Mouse (Mus musculus): Measurements from ENCODE around the gene Uggt1. TPM values are rescaled to one million over a fixed set of nuclear protein-coding genes. Genes with fewer than 3 reads are reported as not detected.

Gene Uggt1
- polyA plus RNA-seq, 1 experiment from 2014 or later: 53.1 TPM

- H3K9me3 ChIP-seq: no peaks in the 10 kb centered on the region
- WGBS: 89% methylated on average over 7 of the region's 7 CpGs
- no peaks in the 10 kb centered on the region for H3K4me1 ChIP-seq
- no peak overlapping the region for H3K9ac ChIP-seq
- no peak overlapping the region for H3K4me3 ChIP-seq
- H3K27me3 ChIP-seq (replicated peaks): no peaks in the 10 kb centered on the region
- no peak for ATAC-seq (ENCODE audit: low FRiP score, low read depth)
- H3K4me2 ChIP-seq (replicated peaks): no peak overlapping the region
- H3K27ac ChIP-seq: no peak overlapping the region
- peaks cover 42% of the 10 kb centered on the region for H3K36me3 ChIP-seq
These were observed 13.4 kb downstream of the Uggt1 start for GRCm38 (mm10) chr1:36230919-36231705.

- Histone ChIP-seq H3K4me3 (no peak overlapping the region), H3K4me1 (no peaks in the 10 kb centered on the region), H3K4me2 (replicated peaks) (no peak overlapping the region), H3K36me3 (peaks cover 46% of the 10 kb centered on the region), H3K9me3 (no peaks in the 10 kb centered on the region), H3K9ac (no peak overlapping the region), H3K27ac (no peak overlapping the region), H3K27me3 (replicated peaks) (no peaks in the 10 kb centered on the region)
- 95% methylated on average over 9 of the region's 9 CpGs for WGBS
- ATAC-seq (ENCODE audit: low FRiP score, low read depth): no peak
These were observed 16.1 kb downstream of the Uggt1 start for GRCm38 (mm10) chr1:36228461-36228860.

DNA sequence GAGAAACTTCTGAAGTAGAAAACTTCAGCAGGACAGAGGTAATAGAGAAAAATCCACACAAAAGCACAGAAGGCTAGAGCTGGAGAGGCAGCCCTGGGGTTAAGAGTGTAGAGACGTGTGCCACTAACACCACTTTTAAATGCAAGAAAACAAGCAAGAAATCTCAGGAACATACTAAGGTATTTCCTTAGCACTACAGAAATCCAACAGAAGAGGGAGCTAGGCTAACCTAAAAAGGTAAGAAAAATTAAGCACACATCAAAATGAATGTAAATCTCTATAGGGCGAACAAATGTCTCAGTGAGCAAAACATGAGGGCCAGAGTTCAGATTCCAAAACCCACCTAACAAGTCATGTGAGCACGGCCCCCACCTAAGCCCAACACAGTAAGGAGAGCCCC is 19.9 kb downstream of the Uggt1 start:
- Histone ChIP-seq H3K4me2 (replicated peaks) (no peak overlapping the region), H3K9ac (no peak overlapping the region), H3K27ac (no peak overlapping the region), H3K4me3 (no peak overlapping the region), H3K4me1 (no peaks in the 10 kb centered on the region), H3K36me3 (peaks cover 52% of the 10 kb centered on the region), H3K9me3 (no peaks in the 10 kb centered on the region), H3K27me3 (replicated peaks) (no peaks in the 10 kb centered on the region)
- WGBS: 94% methylated on average over 3 of the region's 3 CpGs
- no peak for ATAC-seq (ENCODE audit: low FRiP score, low read depth)

- Histone ChIP-seq H3K27ac (no peak overlapping the region), H3K4me3 (no peak overlapping the region), H3K4me2 (replicated peaks) (no peak overlapping the region), H3K9me3 (no peaks in the 10 kb centered on the region), H3K27me3 (replicated peaks) (no peaks in the 10 kb centered on the region), H3K4me1 (no peaks in the 10 kb centered on the region), H3K9ac (no peak overlapping the region), H3K36me3 (peaks cover 44% of the 10 kb centered on the region)
- ATAC-seq (ENCODE audit: low FRiP score, low read depth): no peak
- 85% methylated on average over 4 of the region's 4 CpGs for WGBS
These were observed 30.2 kb downstream of the Uggt1 start for GRCm38 (mm10) chr1:36214324-36214723.

DNA sequence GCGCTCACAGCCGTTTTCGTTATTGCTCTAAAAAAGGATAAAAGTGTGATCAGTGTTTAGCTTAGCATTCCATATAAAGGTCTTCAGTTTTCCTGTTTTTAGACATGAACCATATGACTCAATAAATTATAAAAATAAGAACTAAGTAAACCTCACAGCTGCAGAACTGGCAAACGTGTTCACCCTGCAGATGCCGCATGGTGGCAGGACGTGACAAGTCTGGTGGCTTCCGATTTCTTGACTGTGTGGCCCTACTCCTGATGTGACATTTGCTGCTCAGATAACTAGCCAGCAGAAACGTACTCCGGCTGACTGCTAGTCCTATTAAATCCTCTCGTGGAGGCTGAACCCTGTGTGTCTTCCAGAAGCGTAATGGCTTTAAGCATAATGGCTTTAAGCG is 42.8 kb downstream of the Uggt1 start:
- Histone ChIP-seq H3K9me3 (no peaks in the 10 kb centered on the region), H3K27ac (no peak overlapping the region), H3K27me3 (replicated peaks) (no peaks in the 10 kb centered on the region), H3K9ac (no peak overlapping the region), H3K4me3 (no peak overlapping the region), H3K4me1 (no peaks in the 10 kb centered on the region), H3K4me2 (replicated peaks) (no peak overlapping the region), H3K36me3 (peaks cover 54% of the 10 kb centered on the region)
- 96% methylated on average over 12 of the region's 12 CpGs for WGBS
- ATAC-seq (ENCODE audit: low FRiP score, low read depth): no peak

DNA sequence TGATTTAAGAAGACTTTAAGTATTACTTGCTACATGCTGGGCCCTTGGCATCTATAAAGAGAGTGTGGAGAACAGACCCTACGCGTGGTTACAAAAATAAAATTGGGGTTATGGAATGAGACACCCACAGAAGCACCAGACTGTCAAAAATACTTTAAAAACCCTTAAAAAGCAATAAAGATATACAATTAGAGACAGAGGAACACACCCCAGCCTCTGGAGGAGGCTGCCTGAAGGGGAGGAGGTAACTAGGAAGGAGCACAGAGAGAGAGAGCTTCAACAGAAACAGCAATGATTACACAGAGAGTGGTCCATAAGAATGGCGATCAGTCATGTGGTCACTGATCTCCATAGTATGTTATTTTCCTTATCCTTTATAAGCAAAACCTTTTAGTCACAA is 50.0 kb downstream of the Uggt1 start:
- H3K27ac ChIP-seq: no peak overlapping the region
- no peak overlapping the region for H3K4me3 ChIP-seq
- ATAC-seq (ENCODE audit: low FRiP score, low read depth): no peak
- no peaks in the 10 kb centered on the region for H3K4me1 ChIP-seq
- no peak overlapping the region for H3K4me2 ChIP-seq (replicated peaks)
- H3K9ac ChIP-seq: no peak overlapping the region
- WGBS: 95% methylated on average over 3 of the region's 3 CpGs
- peaks cover 91% of the 10 kb centered on the region for H3K36me3 ChIP-seq
- no peaks in the 10 kb centered on the region for H3K9me3 ChIP-seq
- no peaks in the 10 kb centered on the region for H3K27me3 ChIP-seq (replicated peaks)

- no peak overlapping the region for H3K4me3 ChIP-seq
- no peaks in the 10 kb centered on the region for H3K27me3 ChIP-seq (replicated peaks)
- WGBS: 94% methylated on average over 11 of the region's 11 CpGs
- H3K9ac ChIP-seq: no peak overlapping the region
- H3K9me3 ChIP-seq: no peaks in the 10 kb centered on the region
- no peak for ATAC-seq (ENCODE audit: low FRiP score, low read depth)
- no peak overlapping the region for H3K27ac ChIP-seq
- no peaks in the 10 kb centered on the region for H3K4me1 ChIP-seq
- H3K36me3 ChIP-seq: peaks cover 88% of the 10 kb centered on the region
- no peak overlapping the region for H3K4me2 ChIP-seq (replicated peaks)
These were observed 52.6 kb downstream of the Uggt1 start for GRCm38 (mm10) chr1:36191966-36192365.

DNA sequence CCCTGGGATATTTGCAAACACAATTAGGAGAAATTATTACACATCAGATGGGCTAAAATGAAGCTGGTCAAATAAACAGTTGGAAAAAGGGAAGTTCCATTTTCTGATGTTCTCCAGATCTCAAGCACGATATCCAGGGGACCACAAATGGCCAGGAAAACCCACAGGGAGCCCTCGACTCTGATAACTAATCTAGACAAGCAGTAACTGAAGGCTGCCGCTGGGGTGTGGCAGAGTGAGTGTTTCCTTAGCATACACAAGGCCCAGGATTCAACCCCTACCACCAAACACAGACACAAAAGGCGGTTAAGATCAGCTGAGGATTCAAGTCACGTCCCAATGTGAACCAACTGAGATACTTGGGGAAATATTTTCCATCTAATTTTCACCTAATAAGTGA is 64.5 kb downstream of the Uggt1 start:
- no peaks in the 10 kb centered on the region for H3K27me3 ChIP-seq (replicated peaks)

GRCm38 (mm10) chr1:36173461-36173860 is 71.1 kb downstream of the Uggt1 start:
- WGBS: 95% methylated on average over 8 of the region's 8 CpGs
- H3K4me1 ChIP-seq: no peaks in the 10 kb centered on the region
- H3K27me3 ChIP-seq (replicated peaks): no peaks in the 10 kb centered on the region
- no peak overlapping the region for H3K27ac ChIP-seq
- H3K4me2 ChIP-seq (replicated peaks): no peak overlapping the region
- no peak for ATAC-seq (ENCODE audit: low FRiP score, low read depth)
- no peaks in the 10 kb centered on the region for H3K9me3 ChIP-seq
- no peak overlapping the region for H3K9ac ChIP-seq
- peaks cover 65% of the 10 kb centered on the region for H3K36me3 ChIP-seq
- no peak overlapping the region for H3K4me3 ChIP-seq

More for the DNA sequence above, 64.5 kb downstream of the Uggt1 start:
- Histone ChIP-seq H3K4me3 (no peak overlapping the region), H3K4me1 (no peaks in the 10 kb centered on the region), H3K9ac (no peak overlapping the region), H3K27ac (no peak overlapping the region), H3K36me3 (peaks cover 71% of the 10 kb centered on the region), H3K4me2 (replicated peaks) (no peak overlapping the region), H3K9me3 (no peaks in the 10 kb centered on the region)
- ATAC-seq (ENCODE audit: low FRiP score, low read depth): no peak
- 92% methylated on average over 5 of the region's 5 CpGs for WGBS

- Histone ChIP-seq H3K36me3 (peaks cover 61% of the 10 kb centered on the region), H3K4me2 (replicated peaks) (no peak overlapping the region), H3K9me3 (no peaks in the 10 kb centered on the region), H3K4me3 (no peak overlapping the region), H3K27me3 (replicated peaks) (no peaks in the 10 kb centered on the region), H3K4me1 (no peaks in the 10 kb centered on the region), H3K27ac (no peak overlapping the region), H3K9ac (no peak overlapping the region)
- ATAC-seq (ENCODE audit: low FRiP score, low read depth): no peak
- 91% methylated on average over 6 of the region's 6 CpGs for WGBS
These were observed 71.6 kb downstream of the Uggt1 start for GRCm38 (mm10) chr1:36172941-36173340.

DNA sequence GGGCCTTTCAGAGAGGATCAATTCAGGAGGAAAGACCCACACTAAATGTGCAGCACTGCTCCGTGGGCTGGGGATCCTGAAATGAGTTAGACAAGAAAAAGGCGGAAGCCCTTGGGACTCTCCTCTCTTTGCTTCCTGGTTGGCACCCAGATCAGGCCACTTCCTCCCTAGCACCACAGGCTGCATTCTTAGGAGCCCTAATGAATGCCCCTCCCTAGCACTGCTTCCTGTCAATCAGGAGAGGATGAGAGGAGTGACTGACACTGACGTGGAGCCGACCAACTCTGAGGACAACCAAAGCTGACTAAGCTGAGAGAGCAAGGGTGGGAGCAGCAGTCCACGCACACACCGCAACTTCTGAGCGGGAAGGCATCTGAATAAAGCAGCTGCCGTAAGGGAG is 81.8 kb downstream of the Uggt1 start:
- no peak overlapping the region for H3K9ac ChIP-seq
- WGBS: 89% methylated on average over 8 of the region's 8 CpGs
- H3K27ac ChIP-seq: no peak overlapping the region
- no peak for ATAC-seq (ENCODE audit: low FRiP score, low read depth)
- no peaks in the 10 kb centered on the region for H3K27me3 ChIP-seq (replicated peaks)
- H3K9me3 ChIP-seq: no peaks in the 10 kb centered on the region
- H3K4me3 ChIP-seq: no peak overlapping the region
- H3K36me3 ChIP-seq: peaks cover 84% of the 10 kb centered on the region
- H3K4me2 ChIP-seq (replicated peaks): no peak overlapping the region
- no peaks in the 10 kb centered on the region for H3K4me1 ChIP-seq

- WGBS: 96% methylated on average over 9 of the region's 9 CpGs
- no peak overlapping the region for H3K4me2 ChIP-seq (replicated peaks)
- no peaks in the 10 kb centered on the region for H3K4me1 ChIP-seq
- no peak overlapping the region for H3K4me3 ChIP-seq
- H3K27me3 ChIP-seq (replicated peaks): no peaks in the 10 kb centered on the region
- no peak overlapping the region for H3K27ac ChIP-seq
- no peak overlapping the region for H3K9ac ChIP-seq
- H3K36me3 ChIP-seq: peaks cover 92% of the 10 kb centered on the region
- no peak for ATAC-seq (ENCODE audit: low FRiP score, low read depth)
- no peaks in the 10 kb centered on the region for H3K9me3 ChIP-seq
These were observed 83.3 kb downstream of the Uggt1 start for GRCm38 (mm10) chr1:36161208-36161607.

- no peak overlapping the region for H3K27ac ChIP-seq
- no peak overlapping the region for H3K9ac ChIP-seq
- H3K4me3 ChIP-seq: no peak overlapping the region
- H3K4me1 ChIP-seq: no peaks in the 10 kb centered on the region
- H3K27me3 ChIP-seq (replicated peaks): no peaks in the 10 kb centered on the region
- H3K4me2 ChIP-seq (replicated peaks): no peak overlapping the region
- no peaks in the 10 kb centered on the region for H3K9me3 ChIP-seq
- peaks cover 96% of the 10 kb centered on the region for H3K36me3 ChIP-seq
- WGBS: 93% methylated on average over 8 of the region's 8 CpGs
- ATAC-seq (ENCODE audit: low FRiP score, low read depth): no peak
These were observed 84.3 kb downstream of the Uggt1 start for GRCm38 (mm10) chr1:36160246-36160645.
